Mouse (Mus musculus) left cerebral cortex, postnatal 36 days (tissue): Measurements from ENCODE around the gene Bcr. TPM values are rescaled to one million over a fixed set of nuclear protein-coding genes. Genes with fewer than 3 reads are reported as not detected.
"Not testable (repeated sequence)": the region's sequence is repeated elsewhere in the genome, so short reads cannot be mapped to it uniquely, and the experiment has no call there.

Experiments used
- DNase-seq, 2 experiments: peaks; one replicate each; pipeline ENCODE4 v3.0.0; 2021 to 2022; ENCODE audit warnings: low spot score in 2 of 2, mixed read lengths in 1 of 2
- intact Hi-C: fragments of 180-260 bp; cut with DNase I; formaldehyde crosslinking; loops from one replicate; pipeline ENCODE4 v1.15.1; 2025
- total RNA-seq, 2 experiments: library from RNA; stranded (reverse); gene quantifications; 2 replicates each; pipeline ENCODE4 v1.2.3; 2021

Gene Bcr
- total RNA-seq = 100 to 1,000 TPM in 1 of 2 experiments, 10 to 100 TPM in 1; 89.8 to 116 TPM

GRCm38 (mm10) chr10:75060217-75060842, at the start of gene Bcr:
TSS of gene Bcr (plus strand) at chr10:75060592.
- intact Hi-C loops = no loop called here

DNA sequence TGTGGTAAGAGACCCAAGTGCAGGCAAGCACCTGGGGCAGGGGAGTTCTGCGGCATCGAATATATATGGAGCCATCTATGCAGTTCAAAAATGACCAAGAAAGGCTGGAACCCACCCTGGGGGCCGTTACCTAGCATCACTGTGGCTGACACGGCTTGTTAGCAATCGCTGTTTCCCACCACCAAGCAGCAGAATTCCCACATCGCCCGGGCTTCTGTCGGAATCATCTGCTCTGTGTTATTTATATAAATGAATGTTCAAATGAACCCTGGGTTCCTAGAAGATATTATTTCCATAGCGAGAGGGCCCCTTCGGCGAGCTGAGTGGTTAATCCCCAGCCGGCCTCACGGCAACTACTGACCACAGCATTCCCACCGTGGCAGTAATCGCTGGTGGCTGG, 49.7 kb upstream of the Bcr start:
- DNase-seq = no peak
- intact Hi-C loops = no loop called here

More at GRCm38 (mm10) chr10:75060217-75060842, at the start of gene Bcr:
- DNase-seq = peak; percentile 81 to 84

GRCm38 (mm10) chr10:75015465-75015864, 44.9 kb upstream of the Bcr start:
- intact Hi-C loops = no loop called here
- no peak for DNase-seq

DNA sequence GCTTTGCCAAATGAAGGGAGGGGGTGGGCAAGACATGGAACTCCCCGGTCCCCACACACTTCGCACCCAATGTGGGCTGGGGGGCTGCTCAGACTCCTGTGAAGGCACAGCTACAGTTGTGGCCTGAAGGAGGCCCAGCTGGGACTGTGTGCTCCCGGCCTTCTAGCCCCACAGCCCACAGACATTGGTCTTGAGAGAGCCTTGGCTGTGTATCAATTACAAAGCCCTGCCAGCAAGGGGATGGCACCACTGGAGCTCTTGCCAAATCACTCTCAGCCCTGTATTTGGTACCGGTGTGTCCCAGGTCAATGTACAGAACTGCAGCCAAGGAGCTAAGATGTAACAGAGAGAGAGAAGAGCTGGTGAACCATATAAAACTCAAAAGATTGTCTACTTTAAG, 43.9 kb upstream of the Bcr start:
- no peak for DNase-seq
- intact Hi-C loops = no loop called here

GRCm38 (mm10) chr10:75020271-75020670, 40.1 kb upstream of the Bcr start:
- no peak for DNase-seq
- intact Hi-C loops = loop anchor here (2.0 kb wide), 1 partner anchor 83 kb away; no protein-coding TSS in a partner anchor

DNA sequence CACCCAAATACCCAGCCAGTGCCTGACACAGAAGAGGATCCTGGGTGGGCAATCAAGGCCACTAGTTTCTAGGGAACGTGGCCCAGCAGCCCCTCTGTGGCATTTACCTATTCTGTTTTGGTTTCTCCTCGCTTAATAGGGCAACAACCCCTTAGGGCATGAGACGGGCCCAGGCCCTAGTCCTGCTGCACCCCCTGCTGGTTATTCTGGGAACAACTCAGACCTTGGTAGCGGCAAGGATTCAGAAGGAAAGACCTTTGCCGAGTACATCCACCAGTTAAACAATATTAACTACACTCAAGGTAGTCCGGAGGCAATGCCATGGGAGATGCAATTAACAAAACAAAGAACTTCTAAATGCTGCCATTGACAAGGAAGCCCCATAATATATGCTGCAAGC, 39.3 kb upstream of the Bcr start:
- intact Hi-C loops = loop anchor here (2.0 kb wide), 1 partner anchor 84 kb away; no protein-coding TSS in a partner anchor
- DNase-seq = peak; percentile 74 to 79

DNA sequence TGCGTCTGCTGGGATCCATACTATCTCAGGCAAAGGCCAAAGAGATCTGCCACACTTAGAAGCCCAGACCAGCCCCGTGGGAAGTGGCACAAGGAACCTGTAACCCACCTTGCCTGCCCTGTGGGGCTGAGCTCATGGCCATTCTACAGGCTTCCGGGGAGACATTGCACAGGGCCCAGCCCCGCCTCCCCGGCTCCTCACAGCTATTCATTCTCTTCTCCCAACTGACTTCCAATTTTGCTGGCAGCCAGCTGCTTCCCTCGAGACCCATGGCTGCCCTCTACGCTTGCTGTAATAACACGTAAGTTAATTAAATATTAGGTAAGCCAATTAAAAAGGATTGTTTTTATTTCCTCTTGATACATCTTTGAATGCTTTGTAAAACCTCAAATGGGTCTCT, 33.9 kb upstream of the Bcr start:
- intact Hi-C loops = no loop called here

GRCm38 (mm10) chr10:75028743-75029142, 31.6 kb upstream of the Bcr start:
- intact Hi-C loops = no loop called here
- DNase-seq = no peak

More for the DNA sequence above, 33.9 kb upstream of the Bcr start:
- no peak for DNase-seq

- no peak for DNase-seq
- intact Hi-C loops = no loop called here
Measured at GRCm38 (mm10) chr10:75029677-75030076, 30.7 kb upstream of the Bcr start.

GRCm38 (mm10) chr10:75030234-75030633, 30.2 kb upstream of the Bcr start:
- no peak for DNase-seq
- intact Hi-C loops = no loop called here

- DNase-seq = no peak
- intact Hi-C loops = no loop called here
Measured at GRCm38 (mm10) chr10:75031345-75032114, 28.9 kb upstream of the Bcr start.

DNA sequence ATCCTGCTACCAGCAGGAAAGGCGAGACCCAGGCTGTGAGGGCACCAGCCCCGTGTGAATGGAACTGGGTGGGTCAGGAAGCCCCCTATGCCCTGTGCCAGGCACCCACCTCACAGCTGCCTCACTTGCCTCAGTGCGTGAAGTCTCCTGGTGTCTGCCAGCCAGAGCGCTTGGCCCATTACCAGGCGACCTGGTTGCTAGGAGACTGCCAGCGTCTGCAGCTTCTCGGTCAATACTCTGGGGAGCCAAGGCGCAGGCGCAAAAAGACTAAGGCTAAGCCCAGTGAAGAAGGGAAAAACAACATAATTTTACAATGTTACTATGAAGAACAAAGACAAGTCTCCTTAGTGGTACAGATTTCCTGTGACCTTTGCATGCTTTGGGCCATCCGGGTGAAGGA, 28.0 kb upstream of the Bcr start, which contains the start of gene Rsph14:
TSS of gene Rsph14 (minus strand) at position 192 of the 400 bp plus-strand sequence.
- DNase-seq = peak; percentile 74 to 80
- intact Hi-C loops = no loop called here

DNA sequence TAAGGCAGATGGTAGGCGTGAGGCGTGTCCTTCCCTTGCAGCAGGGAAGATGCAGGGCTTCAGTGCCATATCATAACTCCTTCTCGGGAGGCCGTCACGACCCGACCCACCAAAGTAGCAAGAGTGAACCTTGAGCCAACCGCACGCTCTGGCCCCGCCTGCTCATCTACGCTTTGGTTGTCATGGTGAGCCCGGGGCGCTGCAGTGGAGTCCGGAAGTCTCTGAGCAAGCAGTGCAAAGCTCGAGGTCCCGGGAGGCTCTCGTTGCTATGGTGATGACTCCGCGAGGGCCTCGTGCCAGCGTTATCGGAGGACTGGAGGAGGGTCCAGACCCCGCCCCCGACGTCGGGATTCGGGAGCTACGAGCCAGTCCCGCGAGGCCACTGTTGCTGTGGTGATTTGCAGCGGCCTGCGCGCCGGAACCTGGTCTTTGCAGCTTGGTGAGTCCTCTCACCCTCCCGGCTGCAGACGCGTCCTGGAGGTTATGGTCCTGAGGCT, 23.5 kb upstream of the Bcr start, which contains the start of gene Rab36:
TSS of gene Rab36 (plus strand) at position 176 of the 497 bp plus-strand sequence.
- peak; percentile 91 to 92 for DNase-seq
- intact Hi-C loops = no loop called here

DNA sequence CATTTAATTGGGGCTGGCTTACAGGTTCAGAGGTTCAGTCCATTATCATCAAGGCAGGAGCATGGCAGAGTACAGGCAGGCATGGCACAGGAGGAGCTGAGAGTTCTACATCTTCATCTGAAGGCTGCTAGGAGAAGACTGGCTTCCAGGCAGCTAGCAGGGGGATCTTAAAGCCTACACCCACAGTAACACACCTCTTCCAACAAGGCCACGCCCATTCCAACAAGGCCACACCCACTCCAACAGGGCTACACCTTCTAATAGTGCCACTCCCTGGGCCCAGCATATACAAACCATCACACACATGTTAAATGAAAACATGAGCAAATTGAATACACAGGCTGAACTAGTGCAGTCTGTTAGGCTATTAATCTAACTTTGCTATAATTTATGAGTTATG, 18.3 kb upstream of the Bcr start:
- intact Hi-C loops = not testable (repeated sequence)

GRCm38 (mm10) chr10:75044459-75044858, 15.9 kb upstream of the Bcr start:
- intact Hi-C loops = no loop called here

More for the DNA sequence above, 18.3 kb upstream of the Bcr start:
- DNase-seq = not testable (repeated sequence)

GRCm38 (mm10) chr10:75045831-75046230, 14.6 kb upstream of the Bcr start:
- no peak for DNase-seq
- intact Hi-C loops = no loop called here

More at GRCm38 (mm10) chr10:75044459-75044858, 15.9 kb upstream of the Bcr start:
- DNase-seq = no peak

DNA sequence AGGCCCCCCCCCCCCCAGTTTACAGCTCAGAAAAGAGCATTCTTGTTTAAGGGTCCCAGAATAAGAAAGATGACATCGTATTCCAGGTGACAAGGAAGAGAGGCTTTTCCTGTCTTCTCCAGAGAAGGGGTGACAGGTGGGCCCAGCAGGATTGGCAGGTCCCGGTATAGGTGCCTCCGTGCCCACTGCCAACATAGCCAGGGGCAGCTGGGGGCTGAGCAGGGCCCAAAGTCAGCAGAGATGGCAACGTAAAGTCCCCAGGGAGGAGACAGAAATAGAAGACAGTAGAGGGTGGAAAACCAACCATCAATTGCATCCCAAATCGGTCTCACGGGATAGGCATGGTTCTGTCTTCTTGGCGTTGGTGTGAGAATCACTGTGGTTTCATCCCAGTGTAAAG, 11.7 kb upstream of the Bcr start:
- DNase-seq = no peak
- intact Hi-C loops = no loop called here

GRCm38 (mm10) chr10:75051364-75052074, 8.9 kb upstream of the Bcr start:
- DNase-seq = no peak
- intact Hi-C loops = no loop called here

- intact Hi-C loops = no loop called here
- DNase-seq = no peak
Measured at GRCm38 (mm10) chr10:75052902-75053301, 7.5 kb upstream of the Bcr start.

DNA sequence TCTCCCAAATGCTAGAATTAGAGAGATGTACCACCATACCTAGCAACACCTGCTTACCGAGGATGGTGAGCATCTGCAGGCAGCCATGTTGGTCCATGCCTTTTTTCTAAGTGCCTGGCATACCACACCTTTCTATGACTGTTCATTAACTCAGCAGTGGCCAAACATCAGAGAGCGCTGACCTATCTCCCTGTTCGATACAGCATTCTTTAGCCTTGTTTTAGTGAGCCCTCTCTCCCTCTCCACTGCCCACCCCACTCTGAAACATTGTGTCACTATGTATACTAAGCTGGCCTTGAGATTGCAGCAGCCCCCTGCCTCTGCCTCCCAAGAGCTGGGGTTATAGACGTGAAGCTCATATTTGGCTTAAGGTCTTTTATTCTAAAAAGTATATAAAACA, 6.7 kb upstream of the Bcr start:
- no peak for DNase-seq
- intact Hi-C loops = no loop called here
